Mouse (Mus musculus): ENCODE data around the gene Smarca5.

Smarca5 gene

GRCm38 (mm10) chr8:80683756-80684335, 55.5 kb downstream of the Smarca5 start:
- in situ Hi-C loops (cut with MboI; ENCODE audit: low pct_unique_long_range_greater_than_20kb in 1 of 2, low sequenced_read_pairs in 2 of 2, unreplicated experiment in 1 of 2), result loop anchor here (5.0 to 25.0 kb wide), 2 partner anchors 192 to 422 kb away; partner anchors contain the start of gene Gypa (in 1 of the 2)

- in situ Hi-C loops (cut with MboI; ENCODE audit: low pct_unique_long_range_greater_than_20kb in 1 of 2, low sequenced_read_pairs in 2 of 2, unreplicated experiment in 1 of 2), result loop anchor here (5.0 to 25.0 kb wide), 2 partner anchors 190 to 420 kb away; partner anchors contain the start of gene Gypa (in 1 of the 2)
These were observed 56.7 kb downstream of the Smarca5 start for GRCm38 (mm10) chr8:80682594-80682993.

GRCm38 (mm10) chr8:80669277-80669901, 69.9 kb downstream of the Smarca5 start:
- in situ Hi-C loops (cut with MboI; ENCODE audit: low pct_unique_long_range_greater_than_20kb in 1 of 2, low sequenced_read_pairs in 2 of 2, unreplicated experiment in 1 of 2), result loop anchor here in 1 of 2 experiments (25.0 kb wide), 1 partner anchor 382 kb away; no protein-coding TSS in a partner anchor

GRCm38 (mm10) chr8:80663476-80663875, 75.8 kb downstream of the Smarca5 start:
- in situ Hi-C loops (cut with MboI; ENCODE audit: low pct_unique_long_range_greater_than_20kb in 1 of 2, low sequenced_read_pairs in 2 of 2, unreplicated experiment in 1 of 2), result loop anchor here in 1 of 2 experiments (25.0 kb wide), 1 partner anchor 376 kb away; no protein-coding TSS in a partner anchor

GRCm38 (mm10) chr8:80661055-80661454, 78.2 kb downstream of the Smarca5 start:
- in situ Hi-C loops (cut with MboI; ENCODE audit: low pct_unique_long_range_greater_than_20kb in 1 of 2, low sequenced_read_pairs in 2 of 2, unreplicated experiment in 1 of 2), result loop anchor here in 1 of 2 experiments (25.0 kb wide), 1 partner anchor 374 kb away; no protein-coding TSS in a partner anchor

- in situ Hi-C loops (cut with MboI; ENCODE audit: low pct_unique_long_range_greater_than_20kb in 1 of 2, low sequenced_read_pairs in 2 of 2, unreplicated experiment in 1 of 2), result loop anchor here in 1 of 2 experiments (25.0 kb wide), 1 partner anchor 370 kb away; no protein-coding TSS in a partner anchor
These were observed 81.7 kb downstream of the Smarca5 start for GRCm38 (mm10) chr8:80657639-80658038.

All from mouse embryonic stem cell (cell line).